Mouse (Mus musculus) hindbrain, embryonic 13.5 days (tissue): ENCODE data around the gene Gjc1. TPM values are rescaled to one million over a fixed set of nuclear protein-coding genes. Genes with fewer than 3 reads are reported as not detected.

Experiments
- ATAC-seq: fragments of 200-750 bp; cut with Nextera tagmentation; 2 replicates; pipeline ENCODE4 v1.8.0; 2017; ENCODE audit warnings: moderate TSS enrichment; ENCODE audit not compliant: low FRiP score
- H3K27ac ChIP-seq: fragments of 300-500 bp; sonication (generic); 2 replicates; pipeline ENCODE4 v1.5.1; 2015; ENCODE audit warnings: inconsistent platforms, mild to moderate bottlenecking, moderate library complexity
- H3K27me3 ChIP-seq: fragments of 300-500 bp; sonication (generic); 2 replicates; pipeline ENCODE4 v1.6.1; 2015; ENCODE audit warnings: mild to moderate bottlenecking, inconsistent platforms
- H3K36me3 ChIP-seq: fragments of 300-500 bp; sonication (generic); 2 replicates; pipeline ENCODE4 v1.6.1; 2015; ENCODE audit warnings: mild to moderate bottlenecking, inconsistent platforms
- H3K4me1 ChIP-seq: fragments of 300-500 bp; sonication (generic); replicated peaks from 2 replicates; pipeline ENCODE4 v1.6.1; 2015; ENCODE audit warnings: inconsistent platforms
- H3K4me2 ChIP-seq: fragments of 300-500 bp; sonication (generic); 2 replicates; pipeline ENCODE4 v1.6.1; 2015; ENCODE audit warnings: inconsistent platforms, mild to moderate bottlenecking, moderate library complexity
- H3K4me3 ChIP-seq: fragments of 300-500 bp; sonication (generic); 2 replicates; pipeline ENCODE4 v1.5.1; 2015; ENCODE audit warnings: mild to moderate bottlenecking, inconsistent platforms
- H3K9ac ChIP-seq: fragments of 300-500 bp; sonication (generic); 2 replicates; pipeline ENCODE4 v1.6.1; 2015; ENCODE audit warnings: mild to moderate bottlenecking, inconsistent platforms
- H3K9me3 ChIP-seq: fragments of 300-500 bp; sonication (generic); 2 replicates; pipeline ENCODE4 v1.6.1; 2016; ENCODE audit warnings: inconsistent platforms
- WGBS: fragments of 180-500 bp; shearing (Covaris S2); methylation state at CpG from one replicate; pipeline ENCODE4 v1.1.7; 2015; 5-methylcytosine and 5-hydroxymethylcytosine counted together
- polyA plus RNA-seq: library from polyadenylated mRNA; unstranded; fragments of >200 nt; fragmentation: Nextera tagmentation; extraction: Ambion mirVana; gene quantifications from 2 replicates; pipeline ENCODE4 v1.2.1, GENCODE M21; 2015

Gjc1 gene
- polyA plus RNA-seq, 1 experiment from 2014 or later: 43.8 TPM

DNA sequence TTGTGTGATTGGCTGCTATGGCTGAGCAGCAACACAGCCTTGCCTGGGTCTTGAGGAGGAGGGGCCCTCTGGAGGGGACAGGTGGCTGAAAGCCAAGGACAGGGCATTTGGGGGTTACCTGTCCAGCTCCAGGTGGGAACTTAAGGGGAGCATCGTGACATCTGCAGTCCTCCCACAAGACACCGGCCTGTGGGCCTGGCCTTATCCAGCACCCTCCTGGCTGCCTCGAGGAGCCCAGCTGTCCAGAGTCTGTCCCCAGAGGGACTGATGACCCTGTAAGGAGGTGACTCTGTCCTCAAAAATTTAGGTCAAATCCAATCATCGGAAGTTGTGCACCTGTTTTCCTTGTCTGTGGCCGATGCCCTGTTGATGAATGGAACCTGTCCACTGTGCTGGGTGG lies 54.1 kb downstream of the Gjc1 start:
- H3K27me3 ChIP-seq: 0 out of 2 replicates have a peak, but pooled peaks cover 2% of the 10 kb centered on the region
- H3K9me3 ChIP-seq: no peaks in the 10 kb centered on the region
- 88% methylated on average over 5 of the region's 5 CpGs for WGBS
- no peaks in the 10 kb centered on the region for H3K36me3 ChIP-seq
- H3K9ac ChIP-seq: 0 out of 2 replicates have a peak overlapping the region, but pooled peaks have one; percentile 9
- no peak overlapping the region for H3K4me2 ChIP-seq
- no peak for ATAC-seq
- peaks cover 52% of the 10 kb centered on the region for H3K4me1 ChIP-seq
- no peak overlapping the region for H3K4me3 ChIP-seq
- no peak overlapping the region for H3K27ac ChIP-seq

DNA sequence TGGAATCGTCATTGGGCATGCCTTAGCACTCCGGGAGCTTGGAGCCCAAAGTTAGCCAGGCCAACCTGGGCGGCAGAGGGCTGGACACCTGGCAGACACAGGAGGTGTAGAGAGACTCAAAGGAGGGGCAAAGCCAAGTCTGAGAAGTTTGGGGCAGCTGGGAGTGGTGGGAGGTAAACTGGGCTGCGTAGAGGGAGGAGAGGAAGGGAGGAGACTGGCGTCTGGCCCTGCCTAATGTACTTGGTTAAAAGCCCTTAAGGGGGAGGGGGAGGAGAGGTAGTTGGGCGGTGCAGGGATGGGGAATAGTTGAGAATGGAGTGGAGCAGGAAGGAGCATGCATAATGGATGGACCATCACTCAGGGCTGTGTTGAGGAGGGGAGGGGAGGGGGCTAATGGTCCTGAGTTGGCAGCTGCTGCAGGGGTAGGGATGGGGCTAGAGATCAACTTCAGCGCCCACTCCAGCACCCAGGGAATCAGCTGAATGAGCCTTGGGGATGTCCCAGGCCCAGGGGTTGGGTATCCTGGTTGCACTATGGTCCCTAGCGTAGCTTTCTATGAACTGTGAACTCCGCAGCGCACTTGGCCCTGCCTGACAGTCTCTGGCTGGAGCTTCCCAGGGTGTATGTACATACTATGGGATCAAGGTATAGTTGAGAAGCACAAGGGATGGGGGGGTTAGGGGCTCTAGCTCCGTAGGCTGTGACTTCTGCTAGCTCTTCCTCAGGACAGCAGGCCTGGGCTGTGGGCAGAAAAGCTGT lies 56.3 kb downstream of the Gjc1 start:
- H3K4me1 ChIP-seq: peaks cover 37% of the 10 kb centered on the region
- no peak for ATAC-seq
- H3K4me3 ChIP-seq: no peak overlapping the region
- H3K27me3 ChIP-seq: peaks cover 6% of the 10 kb centered on the region; the same call in 1 of the 2 replicates
- peak overlapping the region; percentile 19; the same call in 1 of the 2 replicates for H3K9ac ChIP-seq
- no peaks in the 10 kb centered on the region for H3K9me3 ChIP-seq
- H3K36me3 ChIP-seq: no peaks in the 10 kb centered on the region
- H3K4me2 ChIP-seq: peak overlapping the region; percentile 92
- 44% methylated on average over 11 of the region's 11 CpGs for WGBS
- H3K27ac ChIP-seq: no peak overlapping the region

DNA sequence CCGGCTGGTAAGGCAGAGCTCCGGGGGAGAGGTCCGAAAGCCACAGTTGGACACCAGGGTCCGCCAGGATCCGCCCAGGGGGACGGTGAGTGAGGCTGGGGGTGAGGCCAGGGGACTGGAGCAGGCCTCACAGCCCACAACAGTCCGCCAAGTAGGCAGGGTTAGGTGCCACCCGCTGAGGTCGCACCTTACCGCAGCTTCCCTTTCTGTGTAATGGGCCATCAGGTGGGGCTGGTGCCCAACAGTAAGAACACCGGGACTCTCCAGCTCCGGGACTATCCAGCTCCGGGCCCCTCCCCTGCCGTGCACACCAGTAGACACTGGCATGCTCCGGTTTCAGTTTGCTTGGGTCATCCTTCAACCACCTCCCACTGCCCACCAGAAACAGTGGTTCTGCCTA lies 57.3 kb downstream of the Gjc1 start:
- no peaks in the 10 kb centered on the region for H3K9me3 ChIP-seq
- 7% methylated on average over 15 of the region's 15 CpGs for WGBS
- H3K27me3 ChIP-seq: peaks cover 6% of the 10 kb centered on the region; the same call in 1 of the 2 replicates
- H3K4me1 ChIP-seq: peaks cover 29% of the 10 kb centered on the region
- peak overlapping the region; percentile 92 for H3K4me2 ChIP-seq
- peak; percentile 28; the same call in 1 of the 2 replicates for ATAC-seq
- H3K9ac ChIP-seq: peak overlapping the region; percentile 95
- peak overlapping the region; percentile 70 for H3K4me3 ChIP-seq
- H3K36me3 ChIP-seq: no peaks in the 10 kb centered on the region
- H3K27ac ChIP-seq: peak overlapping the region; percentile 83

DNA sequence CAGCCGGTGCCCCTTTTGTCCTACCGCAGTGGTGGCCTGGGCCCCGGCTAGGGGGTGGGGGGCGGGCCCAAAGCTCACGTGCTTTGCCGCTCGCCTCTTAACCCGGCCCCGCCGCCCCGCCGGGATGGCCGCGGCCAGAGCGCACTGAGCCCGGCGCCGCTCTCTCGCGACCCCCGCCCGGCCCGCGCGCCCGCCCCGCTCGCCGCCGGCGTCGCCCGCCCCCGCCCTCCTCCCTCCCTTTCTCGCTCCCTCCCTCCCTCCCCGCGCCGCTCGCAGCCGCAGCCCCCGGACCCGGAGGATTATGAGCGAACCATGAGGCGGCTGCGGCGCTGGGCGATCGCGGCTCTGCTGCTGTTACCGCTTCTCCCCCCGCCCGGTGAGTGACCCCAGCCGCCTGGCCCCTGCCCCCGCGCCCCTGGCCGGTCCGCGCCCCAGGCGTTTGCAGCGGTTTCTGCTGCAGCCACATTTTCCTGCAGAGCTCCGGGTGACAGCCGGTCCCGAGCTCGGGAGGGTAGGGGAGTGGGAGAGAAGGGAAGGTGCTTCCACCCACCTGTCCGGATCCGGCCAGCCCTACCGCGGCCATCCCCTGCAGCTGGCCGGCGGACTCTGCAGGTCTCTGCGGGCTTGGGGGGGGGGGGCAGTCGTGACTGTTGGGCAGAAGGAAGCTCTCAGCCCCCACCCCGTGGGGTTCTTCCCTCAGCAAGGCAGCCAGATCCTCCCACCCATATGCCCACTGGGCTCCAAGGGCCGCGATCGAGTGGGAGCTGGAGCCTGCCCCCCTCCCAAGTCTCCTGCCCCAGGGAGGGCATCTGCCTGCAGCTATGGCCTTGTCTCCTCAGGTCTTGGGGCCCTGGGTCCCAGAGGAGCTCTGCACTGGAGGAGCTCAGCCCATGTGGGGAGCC lies 57.9 kb downstream of the Gjc1 start, which contains the start of gene Adam11:
TSS of gene Adam11 (plus strand) at position 131 of the 902 bp plus-strand sequence.
- Histone ChIP-seq H3K9ac (peak within 1 kb of the TSS; percentile 95), H3K9me3 (no peaks in the 10 kb centered on the region), H3K4me2 (peak within 1 kb of the TSS; percentile 92), H3K4me1 (peaks cover 26% of the 10 kb centered on the region), H3K27ac (peak within 1 kb of the TSS; percentile 83), H3K36me3 (no peaks in the 10 kb centered on the region), H3K4me3 (peak within 1 kb of the TSS; percentile 70), H3K27me3 (peaks cover 6% of the 10 kb centered on the region; the same call in 1 of the 2 replicates)
- peak; percentile 55 for ATAC-seq
- 0% methylated on average over 36 of the region's 76 CpGs for WGBS

DNA sequence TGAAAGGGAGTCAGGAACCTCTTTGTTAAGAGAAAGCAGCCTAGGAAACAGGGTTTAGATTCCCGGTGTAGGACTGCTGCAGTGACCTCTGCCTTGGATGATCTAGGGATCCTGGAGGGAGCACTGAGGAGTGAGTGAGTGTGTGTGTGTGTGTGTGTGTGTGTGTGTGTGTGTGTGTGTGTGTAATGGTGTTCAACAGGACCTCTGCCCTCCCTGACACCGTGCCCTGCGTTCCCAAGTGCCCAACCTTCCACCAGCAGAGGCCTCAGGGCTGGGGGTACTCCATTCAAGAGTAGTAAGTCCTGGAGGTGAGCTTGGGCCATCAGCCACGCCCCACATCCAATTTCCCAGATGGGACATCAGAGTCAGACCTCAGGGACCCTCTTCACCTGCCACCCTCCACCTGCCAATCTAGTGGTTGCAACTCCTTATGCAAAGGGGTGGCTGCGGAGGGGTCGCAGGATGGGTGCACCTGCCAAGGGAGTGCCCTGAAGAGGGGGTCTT lies 58.6 kb downstream of the Gjc1 start:
- H3K36me3 ChIP-seq: no peaks in the 10 kb centered on the region
- WGBS: 10% methylated on average over 6 of the region's 6 CpGs
- H3K9me3 ChIP-seq: no peaks in the 10 kb centered on the region
- peak overlapping the region; percentile 83 for H3K27ac ChIP-seq
- peaks cover 6% of the 10 kb centered on the region; the same call in 1 of the 2 replicates for H3K27me3 ChIP-seq
- peak; percentile 2; the same call in 1 of the 2 replicates for ATAC-seq
- H3K9ac ChIP-seq: peak overlapping the region; percentile 95
- H3K4me3 ChIP-seq: peak overlapping the region; percentile 70
- peaks cover 26% of the 10 kb centered on the region for H3K4me1 ChIP-seq
- peak overlapping the region; percentile 92 for H3K4me2 ChIP-seq

DNA sequence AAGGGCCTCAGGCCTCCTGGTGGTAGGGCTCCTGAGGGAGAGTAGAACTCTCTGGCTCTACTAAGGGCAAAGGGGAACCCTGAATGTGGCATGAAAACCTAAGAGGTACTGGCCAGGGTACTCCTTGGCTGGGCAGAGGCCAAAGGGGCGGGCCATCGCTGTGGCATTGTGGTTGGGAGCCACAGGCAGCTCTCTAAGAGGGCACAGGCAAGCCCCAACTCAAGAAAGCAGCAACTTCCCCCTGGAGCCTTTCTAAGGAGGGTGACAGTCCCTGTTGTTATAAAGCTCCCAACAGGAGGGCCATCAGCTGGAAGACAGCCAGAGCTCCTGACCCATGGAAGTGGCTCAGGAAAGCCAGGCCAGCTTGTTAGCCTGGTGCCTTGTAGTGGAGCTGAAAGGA lies 60.5 kb downstream of the Gjc1 start:
- WGBS: 80% methylated on average over 2 of the region's 2 CpGs
- no peak overlapping the region for H3K9ac ChIP-seq
- no peak overlapping the region for H3K4me2 ChIP-seq
- H3K36me3 ChIP-seq: no peaks in the 10 kb centered on the region
- no peak overlapping the region for H3K4me3 ChIP-seq
- H3K4me1 ChIP-seq: peaks cover 39% of the 10 kb centered on the region
- ATAC-seq: no peak
- H3K27me3 ChIP-seq: peaks cover 6% of the 10 kb centered on the region; the same call in 1 of the 2 replicates
- H3K9me3 ChIP-seq: no peaks in the 10 kb centered on the region
- H3K27ac ChIP-seq: no peak overlapping the region

DNA sequence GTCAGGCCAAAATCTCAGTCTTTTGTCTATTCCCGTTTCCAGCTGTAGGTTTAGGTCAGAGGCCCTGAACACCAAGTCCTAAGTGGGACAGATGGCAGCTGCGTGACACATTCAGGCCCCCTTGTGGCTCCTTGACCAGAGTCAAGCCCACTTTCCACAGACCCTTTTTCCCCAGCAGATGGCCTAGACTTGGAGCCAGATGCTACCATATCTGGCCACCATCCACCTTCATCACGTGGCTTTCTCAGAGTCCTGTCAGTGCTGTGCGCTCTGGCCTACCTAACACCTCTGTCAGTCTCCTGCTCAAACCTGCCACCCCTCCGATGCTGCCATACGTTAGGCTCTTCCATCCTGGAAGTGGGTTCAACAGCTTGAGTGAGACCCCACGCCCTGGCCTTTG lies 64.1 kb downstream of the Gjc1 start:
- Histone ChIP-seq H3K27me3 (peaks cover 9% of the 10 kb centered on the region; the same call in 1 of the 2 replicates), H3K36me3 (no peaks in the 10 kb centered on the region), H3K9me3 (no peaks in the 10 kb centered on the region), H3K27ac (peak overlapping the region; percentile 61; the same call in 1 of the 2 replicates), H3K4me1 (peaks cover 29% of the 10 kb centered on the region), H3K4me2 (no peak overlapping the region), H3K4me3 (no peak overlapping the region), H3K9ac (no peak overlapping the region)
- WGBS: 69% methylated on average over 7 of the region's 7 CpGs
- ATAC-seq: no peak

DNA sequence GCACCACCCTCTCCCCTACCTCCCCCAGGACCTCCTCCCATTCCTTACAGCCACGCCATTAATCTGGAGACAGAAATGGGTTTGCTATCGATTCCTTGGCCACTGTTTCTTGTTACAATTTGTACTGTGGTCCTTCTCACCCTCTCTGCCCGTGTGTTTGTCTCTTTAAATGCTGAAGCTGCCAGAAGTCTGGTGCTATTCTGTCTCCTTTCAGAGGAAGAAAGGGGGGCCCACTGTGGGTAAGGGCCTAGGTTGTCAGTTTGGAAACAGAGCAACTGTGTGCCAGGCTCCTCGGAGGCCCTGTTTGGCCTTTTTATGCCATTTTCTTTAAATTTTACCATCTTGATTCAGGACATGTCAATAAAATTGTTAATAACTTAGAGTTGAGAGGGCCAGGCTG lies 65.1 kb downstream of the Gjc1 start:
- peaks cover 29% of the 10 kb centered on the region for H3K4me1 ChIP-seq
- peak overlapping the region; percentile 61 for H3K27ac ChIP-seq
- no peaks in the 10 kb centered on the region for H3K36me3 ChIP-seq
- H3K4me2 ChIP-seq: peak overlapping the region; percentile 34
- no peak overlapping the region for H3K4me3 ChIP-seq
- no peak overlapping the region for H3K9ac ChIP-seq
- 35% methylated on average over 4 of the region's 4 CpGs for WGBS
- no peaks in the 10 kb centered on the region for H3K9me3 ChIP-seq
- ATAC-seq: no peak
- 0 out of 2 replicates have a peak, but pooled peaks cover 5% of the 10 kb centered on the region for H3K27me3 ChIP-seq

DNA sequence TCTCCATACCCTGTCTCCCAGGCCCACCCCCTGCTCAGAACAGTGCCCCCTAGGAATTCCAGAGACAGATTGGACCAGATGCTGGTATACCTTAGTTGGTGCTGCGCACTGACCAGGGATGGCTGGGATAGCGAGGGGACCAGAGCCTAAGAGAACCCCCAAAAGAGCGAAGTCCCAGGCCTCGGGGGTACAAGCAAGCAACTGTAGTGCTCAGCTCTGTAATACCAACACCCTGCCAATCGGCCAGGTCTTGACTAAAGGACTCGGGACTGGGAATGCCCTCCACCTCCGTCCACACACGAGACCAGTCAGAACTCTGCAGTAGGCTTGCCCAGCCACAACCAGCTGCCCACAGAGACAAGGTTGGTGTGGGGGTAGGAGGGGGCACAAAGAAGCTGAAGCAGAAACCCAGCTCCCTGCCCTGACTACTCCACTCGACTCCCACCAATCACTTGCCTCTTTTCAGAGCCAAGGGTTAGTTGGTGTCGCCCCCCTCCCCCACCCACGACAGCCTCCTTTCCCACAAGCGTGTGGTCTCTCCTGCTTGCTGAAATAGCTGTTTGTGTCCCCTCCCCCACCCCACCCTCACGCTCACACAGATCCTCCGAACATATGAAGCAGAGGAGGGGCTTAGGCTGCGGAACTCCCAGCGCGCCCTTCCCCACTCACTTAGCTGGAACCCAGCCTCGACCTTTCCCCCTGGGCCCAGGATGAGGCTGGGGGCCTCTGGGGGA lies 65.7 kb downstream of the Gjc1 start:
- Histone ChIP-seq H3K4me3 (no peak overlapping the region), H3K9me3 (no peaks in the 10 kb centered on the region), H3K9ac (no peak overlapping the region), H3K27me3 (0 out of 2 replicates have a peak, but pooled peaks cover 5% of the 10 kb centered on the region), H3K36me3 (no peaks in the 10 kb centered on the region), H3K4me1 (peaks cover 29% of the 10 kb centered on the region), H3K27ac (peak overlapping the region; percentile 74), H3K4me2 (peak overlapping the region; percentile 34)
- 39% methylated on average over 18 of the region's 18 CpGs for WGBS
- ATAC-seq: peak; percentile 55

DNA sequence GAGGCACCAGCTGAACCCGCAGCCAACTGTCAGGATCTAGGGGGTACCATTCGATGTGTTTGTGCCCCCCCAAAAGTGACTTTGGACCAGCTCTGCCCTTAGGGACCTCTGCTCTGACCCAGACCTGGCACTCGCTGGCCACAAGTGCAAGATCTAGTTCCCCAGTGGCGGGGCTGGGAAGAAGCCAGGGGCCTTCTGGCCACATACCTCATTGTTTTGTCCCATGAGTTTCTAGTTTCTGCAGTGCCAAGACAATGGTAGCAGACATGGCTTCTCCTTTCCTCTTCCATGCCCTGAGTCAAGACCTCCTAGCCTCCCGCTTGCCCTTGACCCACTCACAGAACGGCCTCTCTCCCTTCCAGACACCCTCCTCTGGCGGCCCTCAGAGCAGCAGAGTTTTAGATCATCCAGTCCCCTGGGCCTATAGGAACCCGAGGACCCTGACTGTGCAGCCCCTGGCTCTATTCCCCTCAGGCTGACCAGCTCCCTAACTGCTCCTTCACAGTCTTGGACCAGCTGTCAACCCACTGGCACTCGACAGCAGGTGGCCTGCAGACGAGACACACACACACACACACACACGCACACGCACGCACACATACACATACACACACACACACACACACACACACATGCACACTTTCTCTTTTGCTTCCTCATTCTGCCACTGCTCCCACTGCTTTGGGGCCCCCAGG lies 66.5 kb downstream of the Gjc1 start:
- 66% methylated on average over 13 of the region's 13 CpGs for WGBS
- H3K4me3 ChIP-seq: no peak overlapping the region
- no peaks in the 10 kb centered on the region for H3K9me3 ChIP-seq
- H3K9ac ChIP-seq: no peak overlapping the region
- H3K4me1 ChIP-seq: peaks cover 29% of the 10 kb centered on the region
- ATAC-seq: 0 out of 2 replicates have a peak, but pooled peaks have one; percentile 12
- 0 out of 2 replicates have a peak, but pooled peaks cover 5% of the 10 kb centered on the region for H3K27me3 ChIP-seq
- H3K27ac ChIP-seq: peak overlapping the region; percentile 74
- no peaks in the 10 kb centered on the region for H3K36me3 ChIP-seq
- 0 out of 2 replicates have a peak overlapping the region, but pooled peaks have one; percentile 34 for H3K4me2 ChIP-seq

DNA sequence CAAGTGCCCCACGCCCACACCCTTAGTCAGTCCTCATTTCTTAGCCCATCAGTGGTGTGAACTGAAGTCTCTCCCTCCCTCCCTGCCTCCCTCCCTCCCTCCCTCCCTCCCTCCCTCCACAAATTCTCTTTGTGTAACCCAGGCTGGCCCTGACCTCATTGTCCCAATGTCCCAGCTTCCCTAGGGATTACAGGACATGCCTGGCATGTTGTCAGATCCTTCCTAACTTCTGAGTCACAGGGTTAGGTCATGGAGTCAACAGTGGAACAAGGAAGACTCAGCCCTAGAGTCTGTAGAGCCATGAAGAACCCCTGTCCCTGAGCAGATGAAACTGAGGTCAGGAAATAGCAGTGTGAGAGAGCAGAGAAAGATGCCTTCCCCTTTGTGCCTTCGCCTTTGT lies 69.8 kb downstream of the Gjc1 start:
- Histone ChIP-seq H3K4me2 (no peak overlapping the region), H3K9ac (no peak overlapping the region), H3K9me3 (no peaks in the 10 kb centered on the region), H3K4me3 (no peak overlapping the region), H3K27me3 (0 out of 2 replicates have a peak, but pooled peaks cover 5% of the 10 kb centered on the region), H3K4me1 (peaks cover 23% of the 10 kb centered on the region), H3K27ac (no peak overlapping the region), H3K36me3 (no peaks in the 10 kb centered on the region)
- no peak for ATAC-seq
- WGBS: 70% methylated on average over 2 of the region's 2 CpGs
